Mouse (Mus musculus) limb, embryonic 15.5 days (tissue): ENCODE measurements around the gene Umodl1. TPM values are rescaled to one million over a fixed set of nuclear protein-coding genes. Genes with fewer than 3 reads are reported as not detected.

Source experiments
- ATAC-seq: fragments of 200-750 bp; cut with Nextera tagmentation; 2 replicates; pipeline ENCODE4 v1.8.0; 2017; ENCODE audit warnings: low read depth, moderate TSS enrichment; ENCODE audit not compliant: insufficient number of reproducible peaks, low FRiP score, low TSS enrichment
- H3K27ac ChIP-seq: fragments of 300-500 bp; sonication (generic); 2 replicates; pipeline ENCODE4 v1.5.1; 2015; ENCODE audit warnings: moderate library complexity, mild to moderate bottlenecking, inconsistent platforms
- H3K27me3 ChIP-seq: fragments of 300-500 bp; sonication (generic); 2 replicates; pipeline ENCODE4 v1.6.1; 2015; ENCODE audit warnings: inconsistent platforms
- H3K36me3 ChIP-seq: fragments of 300-500 bp; sonication (generic); 2 replicates; pipeline ENCODE4 v1.6.1; 2015; ENCODE audit warnings: inconsistent platforms
- H3K4me1 ChIP-seq: fragments of 300-500 bp; sonication (generic); 2 replicates; pipeline ENCODE4 v1.6.1; 2015; ENCODE audit warnings: inconsistent platforms
- H3K4me2 ChIP-seq: fragments of 300-500 bp; sonication (generic); 2 replicates; pipeline ENCODE4 v1.6.1; 2015; ENCODE audit warnings: mild to moderate bottlenecking, inconsistent platforms
- H3K4me3 ChIP-seq: fragments of 300-500 bp; sonication (generic); 2 replicates; pipeline ENCODE4 v1.5.1; 2015; ENCODE audit warnings: mild to moderate bottlenecking, inconsistent platforms
- H3K9ac ChIP-seq: fragments of 300-500 bp; sonication (generic); 2 replicates; pipeline ENCODE4 v1.6.1; 2015; ENCODE audit warnings: inconsistent platforms
- H3K9me3 ChIP-seq: fragments of 300-500 bp; sonication (generic); 2 replicates; pipeline ENCODE4 v1.6.1; 2016; ENCODE audit warnings: inconsistent platforms
- WGBS: fragments of 180-500 bp; shearing (Covaris S2); methylation state at CpG from one replicate; pipeline ENCODE4 v1.1.7; 2015; 5-methylcytosine and 5-hydroxymethylcytosine counted together
- microRNA-seq: library from miRNA; unstranded; fragments of <30 nt; microRNA quantifications from one replicate; pipeline ENCODE4, GENCODE M21; 2016
- polyA plus RNA-seq: library from polyadenylated mRNA; unstranded; fragments of >200 nt; fragmentation: Nextera tagmentation; extraction: Ambion mirVana; gene quantifications from 2 replicates; pipeline ENCODE4 v1.2.1, GENCODE M21; 2015

Gene Umodl1
- polyA plus RNA-seq, 1 experiment from 2014 or later = not detected

DNA sequence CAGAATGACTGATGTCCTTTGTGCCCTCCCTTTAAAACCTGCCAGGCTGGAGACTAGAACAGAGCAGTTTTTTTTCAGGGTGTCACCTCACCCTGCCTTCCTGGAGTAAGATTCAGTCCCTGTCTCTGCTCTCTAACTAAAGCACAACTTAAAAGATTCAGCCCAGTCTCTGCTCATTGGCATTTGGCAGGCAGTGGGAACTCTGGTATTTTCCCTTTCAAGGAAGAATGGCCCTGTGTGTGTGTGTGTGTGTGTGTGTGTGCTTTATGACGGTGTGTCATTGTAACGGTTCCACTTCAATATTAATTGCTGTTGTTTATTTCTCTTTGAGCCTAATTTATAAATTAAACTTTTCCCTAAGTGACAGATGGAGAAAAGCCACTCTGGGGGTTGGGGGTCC, 88.3 kb downstream of the Umodl1 start:
- Histone ChIP-seq H3K36me3 (no peaks in the 10 kb centered on the region), H3K4me3 (no peak overlapping the region), H3K27ac (no peak overlapping the region), H3K9me3 (no peaks in the 10 kb centered on the region), H3K9ac (no peak overlapping the region), H3K4me2 (no peak overlapping the region), H3K27me3 (no peaks in the 10 kb centered on the region), H3K4me1 (no peaks in the 10 kb centered on the region)
- 56% methylated on average over 2 of the region's 2 CpGs for WGBS
- no peak for ATAC-seq

DNA sequence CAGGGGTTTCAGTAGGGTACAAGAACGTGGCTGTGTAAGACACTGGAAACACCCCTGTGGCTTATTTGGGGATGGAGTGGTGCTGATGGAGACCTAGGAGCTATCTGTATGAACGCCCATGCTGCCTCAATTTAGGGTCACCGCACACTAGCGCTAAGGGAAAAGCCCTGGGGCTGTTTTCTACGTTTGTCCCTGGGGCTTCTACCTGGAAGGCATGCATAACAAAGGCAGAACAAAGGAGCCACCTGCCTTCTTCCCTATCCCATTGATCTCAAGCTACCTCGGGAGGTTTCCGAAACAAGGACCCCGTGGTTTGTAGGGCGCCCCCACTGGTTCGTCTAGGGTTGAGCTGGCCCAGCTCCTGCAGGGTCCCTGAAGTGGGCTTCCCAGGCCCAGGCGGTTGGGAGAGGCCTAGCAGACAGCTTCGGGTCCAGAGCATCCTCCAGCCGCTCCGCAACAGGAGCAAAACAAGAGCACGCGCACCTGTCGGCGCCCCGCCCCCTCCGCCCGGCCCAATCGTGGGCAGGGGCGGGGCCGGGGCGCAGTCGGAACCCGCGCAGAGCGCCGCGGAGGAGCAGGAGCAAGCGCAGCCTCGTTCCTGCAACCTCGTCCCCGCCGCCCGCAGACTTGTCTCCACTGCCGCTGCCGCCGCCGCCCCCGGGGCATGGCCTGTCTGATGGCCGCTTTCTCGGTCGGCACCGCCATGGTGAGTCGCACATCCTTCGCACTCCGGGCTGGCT, 102.9 kb downstream of the Umodl1 start, which contains the start of gene Abcg1:
TSS of gene Abcg1 (plus strand) at position 525 of the 740 bp plus-strand sequence.
- WGBS = 3% methylated on average over 47 of the region's 49 CpGs
- Histone ChIP-seq H3K4me3 (peak within 1 kb of the TSS; percentile 49), H3K9me3 (no peaks in the 10 kb centered on the region), H3K36me3 (no peaks in the 10 kb centered on the region), H3K9ac (peak within 1 kb of the TSS; percentile 24; the same call in 1 of the 2 replicates), H3K27ac (no peak within 1 kb of the TSS), H3K4me2 (peak within 1 kb of the TSS; percentile 95), H3K4me1 (peaks cover 24% of the 10 kb centered on the region), H3K27me3 (peaks cover 37% of the 10 kb centered on the region)
- peak; percentile 27; the same call in 1 of the 2 replicates for ATAC-seq

DNA sequence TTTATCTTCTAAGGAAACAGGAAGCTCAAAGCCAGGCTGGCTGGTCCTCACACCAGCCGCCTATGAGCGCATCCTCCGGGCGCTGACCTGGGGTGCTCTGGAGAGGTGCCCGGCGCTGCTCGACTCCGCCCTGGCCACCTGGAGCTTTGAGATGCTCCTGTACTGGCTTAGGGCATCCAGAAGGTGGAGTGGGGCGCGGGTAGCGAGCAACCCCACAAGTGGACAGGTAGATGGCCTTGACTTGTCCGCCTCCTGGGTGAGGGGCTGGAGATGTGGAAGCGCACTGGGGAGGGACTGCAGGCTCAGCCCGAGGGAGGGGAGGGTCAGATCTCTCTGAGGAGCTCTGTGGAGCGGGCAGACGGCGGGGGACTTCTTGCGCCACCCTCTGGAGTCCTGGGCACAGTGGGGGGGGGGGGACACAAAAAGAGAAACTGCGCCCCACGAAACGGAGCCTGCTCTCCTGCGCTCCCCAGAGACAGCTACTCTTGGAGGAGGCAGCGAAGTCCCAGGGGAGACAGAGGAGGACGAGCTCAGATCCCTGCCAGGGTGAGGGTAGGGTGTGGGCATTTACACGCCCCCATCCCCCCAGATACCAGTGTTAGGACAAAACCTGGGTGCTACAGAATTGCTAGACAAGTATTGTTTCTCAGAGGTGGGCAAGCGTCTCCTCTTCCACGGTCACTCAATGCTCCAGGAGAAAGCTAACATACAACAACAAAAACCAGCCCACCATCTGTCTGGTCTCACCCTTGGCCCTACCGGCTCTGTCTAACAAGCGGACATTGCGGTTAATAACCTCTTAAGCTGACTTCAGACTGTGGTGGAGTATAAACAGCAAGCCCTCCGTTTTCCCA, 103.7 kb downstream of the Umodl1 start:
- Histone ChIP-seq H3K9me3 (no peaks in the 10 kb centered on the region), H3K9ac (peak overlapping the region; percentile 24; the same call in 1 of the 2 replicates), H3K27ac (no peak overlapping the region), H3K4me3 (peak overlapping the region; percentile 49), H3K27me3 (peaks cover 37% of the 10 kb centered on the region), H3K36me3 (no peaks in the 10 kb centered on the region), H3K4me2 (peak overlapping the region; percentile 95), H3K4me1 (peaks cover 24% of the 10 kb centered on the region)
- ATAC-seq = no peak
- 1% methylated on average over 30 of the region's 31 CpGs for WGBS

DNA sequence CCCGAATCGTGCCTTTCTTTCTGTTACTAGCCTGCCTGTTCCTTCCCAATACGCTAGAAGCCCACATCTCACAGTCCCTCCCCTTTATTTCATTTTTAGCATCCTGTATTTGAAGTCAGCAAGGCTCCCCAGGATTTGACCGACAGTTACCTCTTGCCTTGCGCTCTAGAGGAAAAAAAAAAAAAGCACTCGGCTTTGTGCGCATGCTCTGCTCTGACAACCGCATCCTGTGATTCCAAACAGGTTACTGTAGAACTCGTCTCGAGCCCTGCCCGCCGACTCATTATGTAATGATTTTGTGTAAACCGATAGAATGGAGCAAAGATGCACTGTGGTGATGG, 104.3 kb downstream of the Umodl1 start:
- Histone ChIP-seq H3K4me1 (peaks cover 24% of the 10 kb centered on the region), H3K27me3 (peaks cover 37% of the 10 kb centered on the region), H3K36me3 (no peaks in the 10 kb centered on the region), H3K4me3 (peak overlapping the region; percentile 49), H3K27ac (no peak overlapping the region), H3K4me2 (peak overlapping the region; percentile 95), H3K9ac (no peak overlapping the region), H3K9me3 (no peaks in the 10 kb centered on the region)
- no peak for ATAC-seq
- WGBS = 3% methylated on average over 13 of the region's 13 CpGs

DNA sequence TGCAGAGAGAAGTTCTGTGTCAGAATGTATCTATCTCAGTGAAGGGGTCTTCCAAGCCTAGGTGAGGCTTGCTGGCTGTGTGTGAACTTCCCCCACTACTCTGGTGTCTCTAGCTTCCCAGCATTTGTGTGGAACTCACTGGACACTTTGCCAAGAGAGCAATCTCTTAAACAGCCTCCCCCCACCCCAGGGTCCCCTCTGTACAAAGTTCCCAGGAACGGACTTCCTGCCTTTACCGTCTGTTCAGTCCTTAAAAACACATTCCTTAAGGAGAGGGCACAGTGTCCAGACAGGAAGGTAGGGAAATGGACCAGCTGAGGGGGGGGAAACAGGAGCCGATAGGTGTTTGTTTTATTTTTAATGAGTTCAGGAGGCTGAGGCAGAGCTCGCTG, 105.8 kb downstream of the Umodl1 start:
- ATAC-seq = no peak
- H3K9ac ChIP-seq = no peak overlapping the region
- H3K4me1 ChIP-seq = peaks cover 24% of the 10 kb centered on the region
- no peak overlapping the region for H3K4me3 ChIP-seq
- peaks cover 37% of the 10 kb centered on the region for H3K27me3 ChIP-seq
- H3K36me3 ChIP-seq = no peaks in the 10 kb centered on the region
- H3K27ac ChIP-seq = no peak overlapping the region
- H3K9me3 ChIP-seq = no peaks in the 10 kb centered on the region
- H3K4me2 ChIP-seq = no peak overlapping the region
- 37% methylated on average over 4 of the region's 4 CpGs for WGBS

Small RNA genes lying within 50 kb of the gene (microRNA-seq; reads per million reads assigned to microRNA genes)
- not detected for gene Gm24026

Other genes starting within 250 kb of the Umodl1 start
- 0.08 TPM in 1 of 2 replicates, not detected in the other for gene Glp1r, start 52.8 kb upstream of the Umodl1 start, polyA plus RNA-seq
- 8.6 and 9.2 TPM in 2 replicates for gene Abcg1, start 103.0 kb downstream of the Umodl1 start, polyA plus RNA-seq
- gene Tff3, start 175.0 kb downstream of the Umodl1 start, polyA plus RNA-seq = 0.35 TPM in 1 of 2 replicates, not detected in the other
- not detected in 2 replicates for gene Tff2, start 189.6 kb downstream of the Umodl1 start, polyA plus RNA-seq
- gene Tff1, start 210.6 kb downstream of the Umodl1 start, polyA plus RNA-seq = not detected in 2 replicates
- 0.06 TPM in 1 of 2 replicates, not detected in the other for gene Tmprss3, start 244.3 kb downstream of the Umodl1 start, polyA plus RNA-seq